In genomic region chr9:15037704-15038103, GRCm38 (mm10) we compare ENCODE assay signal across 14 mouse cellular contexts. TPM values are rescaled to one million over a fixed set of nuclear protein-coding genes. Genes with fewer than 3 reads are reported as not detected.
DNase-seq lines count a peak whose midpoint lies in the region; ATAC-seq lines count a peak whose summit lies in the region.
"Had no signal": no experiment of that assay in that cellular context is flagged by ENCODE, and none has a peak within 500 bp of the region (broad histone marks: within the 10 kb centered on the region; RNA-seq: fewer than 3 reads in every experiment).

No protein-coding gene starts in this region.

- DNase-seq in hindbrain, embryonic 10.5 days (ENCODE audit: low spot score): no peak
- DNase-seq in spleen, postnatal 10 days (ENCODE audit: low spot score in 2 of 2): no peak
- no peak for DNase-seq in left cerebral cortex, postnatal 14 days (ENCODE audit: low spot score in 2 of 2)
- DNase-seq: cerebellum, adult 9-11 months; kidney, adult 2 months had no signal

- no peak for ATAC-seq in hindbrain, embryonic 13.5 days (ENCODE audit: low FRiP score)
- ATAC-seq in midbrain, embryonic 12.5 days (ENCODE audit: low FRiP score, low read depth): 0 out of 2 replicates have a peak, but pooled peaks have one; percentile 14
- no peak for ATAC-seq in midbrain, embryonic 15.5 days (replicated peaks)
- ATAC-seq in hindbrain, embryonic 16.5 days: 0 out of 2 replicates have a peak, but pooled peaks have one; percentile 29
- ATAC-seq in stomach, embryonic 15.5 days (ENCODE audit: insufficient read depth, low FRiP score, low read depth): no peak; the same call in 1 of the 2 replicates
- ATAC-seq: CD4-positive, CD25-positive, alpha-beta regulatory T cell, adult 4 months; lung, postnatal 0 days had no signal

- no peak overlapping the region for H3K9ac ChIP-seq in hindbrain, embryonic 13.5 days
- no peak overlapping the region for H3K9ac ChIP-seq in midbrain, embryonic 12.5 days (replicated peaks)
- H3K9ac ChIP-seq in midbrain, embryonic 15.5 days: no peak overlapping the region
- H3K9ac ChIP-seq in hindbrain, embryonic 16.5 days (ENCODE audit: low read depth, low read length): no peak overlapping the region
- no peak overlapping the region for H3K9ac ChIP-seq in stomach, embryonic 15.5 days
- H3K9ac ChIP-seq: embryonic facial prominence, embryonic 12.5 days; limb, embryonic 13.5 days had no signal

- no peak overlapping the region for H3K4me3 ChIP-seq in hindbrain, embryonic 13.5 days
- H3K4me3 ChIP-seq in hindbrain, embryonic 10.5 days: no peak overlapping the region
- H3K4me3 ChIP-seq in midbrain, embryonic 12.5 days: no peak overlapping the region
- no peak overlapping the region for H3K4me3 ChIP-seq in midbrain, embryonic 15.5 days
- no peak overlapping the region for H3K4me3 ChIP-seq in hindbrain, embryonic 16.5 days (ENCODE audit: low read length)
- H3K4me3 ChIP-seq in stomach, embryonic 15.5 days (replicated peaks): no peak overlapping the region
- H3K4me3 ChIP-seq: embryonic facial prominence, embryonic 12.5 days; limb, embryonic 13.5 days had no signal

- no peaks in the 10 kb centered on the region for H3K27me3 ChIP-seq in hindbrain, embryonic 13.5 days
- H3K27me3 ChIP-seq in hindbrain, embryonic 10.5 days (ENCODE audit: insufficient read depth, poor library complexity, severe bottlenecking): no peaks in the 10 kb centered on the region
- H3K27me3 ChIP-seq in midbrain, embryonic 12.5 days: no peaks in the 10 kb centered on the region
- no peaks in the 10 kb centered on the region for H3K27me3 ChIP-seq in midbrain, embryonic 15.5 days (replicated peaks)
- H3K27me3 ChIP-seq in hindbrain, embryonic 16.5 days (replicated peaks; ENCODE audit: control insufficient read depth, insufficient read depth, low read length): no peaks in the 10 kb centered on the region
- no peaks in the 10 kb centered on the region for H3K27me3 ChIP-seq in stomach, embryonic 15.5 days (replicated peaks)
- H3K27me3 ChIP-seq: embryonic facial prominence, embryonic 12.5 days; limb, embryonic 13.5 days had no signal

- WGBS in hindbrain, embryonic 13.5 days: 50% methylated on average over 3 of the region's 3 CpGs
- 58% methylated on average over 3 of the region's 3 CpGs for WGBS in hindbrain, embryonic 10.5 days
- 45% methylated on average over 3 of the region's 3 CpGs for WGBS in midbrain, embryonic 12.5 days
- 43% methylated on average over 3 of the region's 3 CpGs for WGBS in midbrain, embryonic 15.5 days
- WGBS in hindbrain, embryonic 16.5 days: 38% methylated on average over 3 of the region's 3 CpGs
- WGBS in stomach, embryonic 15.5 days: 35% methylated on average over 3 of the region's 3 CpGs

- H3K9me3 ChIP-seq in hindbrain, embryonic 13.5 days: no peaks in the 10 kb centered on the region
- 0 out of 2 replicates have a peak, but pooled peaks cover 5% of the 10 kb centered on the region for H3K9me3 ChIP-seq in hindbrain, embryonic 10.5 days
- no peaks in the 10 kb centered on the region for H3K9me3 ChIP-seq in midbrain, embryonic 12.5 days
- H3K9me3 ChIP-seq in midbrain, embryonic 15.5 days: no peaks in the 10 kb centered on the region
- no peaks in the 10 kb centered on the region for H3K9me3 ChIP-seq in hindbrain, embryonic 16.5 days (ENCODE audit: control insufficient read depth, low read length)
- no peaks in the 10 kb centered on the region for H3K9me3 ChIP-seq in stomach, embryonic 15.5 days
- H3K9me3 ChIP-seq: embryonic facial prominence, embryonic 12.5 days; limb, embryonic 13.5 days had no signal

- peaks cover 10% of the 10 kb centered on the region; the same call in 1 of the 2 replicates for H3K36me3 ChIP-seq in hindbrain, embryonic 13.5 days
- H3K36me3 ChIP-seq in hindbrain, embryonic 10.5 days: peaks cover 32% of the 10 kb centered on the region
- peaks cover 13% of the 10 kb centered on the region for H3K36me3 ChIP-seq in midbrain, embryonic 12.5 days
- H3K36me3 ChIP-seq in midbrain, embryonic 15.5 days (replicated peaks): no peaks in the 10 kb centered on the region; the same call in 1 of the 2 replicates
- no peaks in the 10 kb centered on the region for H3K36me3 ChIP-seq in hindbrain, embryonic 16.5 days (ENCODE audit: control insufficient read depth, insufficient read depth, low read length)
- no peaks in the 10 kb centered on the region for H3K36me3 ChIP-seq in stomach, embryonic 15.5 days
- H3K36me3 ChIP-seq: embryonic facial prominence, embryonic 12.5 days had no signal

- intact Hi-C loops in left cerebral cortex, postnatal 14 days (cut with DNase I): no loop called here

- H3K4me2 ChIP-seq in hindbrain, embryonic 13.5 days: no peak overlapping the region
- H3K4me2 ChIP-seq in midbrain, embryonic 12.5 days (replicated peaks): no peak overlapping the region
- no peak overlapping the region for H3K4me2 ChIP-seq in midbrain, embryonic 15.5 days
- no peak overlapping the region for H3K4me2 ChIP-seq in hindbrain, embryonic 16.5 days (ENCODE audit: low read length)
- no peak overlapping the region for H3K4me2 ChIP-seq in stomach, embryonic 15.5 days
- H3K4me2 ChIP-seq: embryonic facial prominence, embryonic 12.5 days; limb, embryonic 13.5 days had no signal

- H3K27ac ChIP-seq in hindbrain, embryonic 13.5 days: peak overlapping the region; percentile 23; the same call in 1 of the 2 replicates
- no peak overlapping the region for H3K27ac ChIP-seq in hindbrain, embryonic 10.5 days
- peak overlapping the region; percentile 78 for H3K27ac ChIP-seq in midbrain, embryonic 12.5 days (replicated peaks)
- no peak overlapping the region for H3K27ac ChIP-seq in midbrain, embryonic 15.5 days
- H3K27ac ChIP-seq in hindbrain, embryonic 16.5 days (ENCODE audit: low read depth, low read length): no peak overlapping the region
- H3K27ac ChIP-seq in stomach, embryonic 15.5 days: peak overlapping the region; percentile 65
- H3K27ac ChIP-seq: embryonic facial prominence, embryonic 12.5 days; limb, embryonic 13.5 days had no signal

- peaks cover 60% of the 10 kb centered on the region for H3K4me1 ChIP-seq in hindbrain, embryonic 13.5 days (replicated peaks)
- H3K4me1 ChIP-seq in hindbrain, embryonic 10.5 days (replicated peaks): peaks cover 20% of the 10 kb centered on the region
- peaks cover 22% of the 10 kb centered on the region for H3K4me1 ChIP-seq in midbrain, embryonic 12.5 days
- H3K4me1 ChIP-seq in midbrain, embryonic 15.5 days: peaks cover 37% of the 10 kb centered on the region
- H3K4me1 ChIP-seq in hindbrain, embryonic 16.5 days (ENCODE audit: control insufficient read depth, insufficient read depth, low read depth, low read length): peaks cover 20% of the 10 kb centered on the region
- H3K4me1 ChIP-seq in stomach, embryonic 15.5 days: peaks cover 11% of the 10 kb centered on the region; the same call in 1 of the 2 replicates

RNA-seq across cellular contexts. Expression of gene Panx1, which starts 7.6 kb away (rescaled TPM):
- polyA plus RNA-seq in hindbrain, embryonic 13.5 days (2015; fragmentation: Nextera tagmentation; extraction: Ambion mirVana): 148 and 152 TPM in 2 replicates
- 81.5 and 99.5 TPM in 2 replicates for polyA plus RNA-seq in hindbrain, embryonic 10.5 days (2016; fragmentation: Nextera tagmentation; extraction: Ambion mirVana)
- polyA plus RNA-seq in midbrain, embryonic 12.5 days (2016; fragmentation: Nextera tagmentation; extraction: Ambion mirVana): 112 and 117 TPM in 2 replicates
- polyA plus RNA-seq in midbrain, embryonic 15.5 days (2015; fragmentation: Nextera tagmentation; extraction: Ambion mirVana): 207 and 233 TPM in 2 replicates
- 135 and 155 TPM in 2 replicates for polyA plus RNA-seq in hindbrain, embryonic 16.5 days (2015; fragmentation: Nextera tagmentation; extraction: Ambion mirVana)
- 39.7 and 41.5 TPM in 2 replicates for polyA plus RNA-seq in stomach, embryonic 15.5 days (2015; fragmentation: Nextera tagmentation; extraction: Ambion mirVana)
- total RNA-seq in left cerebral cortex, postnatal 14 days (2021): 10 to 100 TPM; 42.2 to 43.4 TPM

Comparison
In these comparisons a context has a peak if more than half of its experiments do, and no peak if none do; other contexts are left out.
1. ATAC-seq: peak in midbrain, embryonic 12.5 days (single experiment) and hindbrain, embryonic 16.5 days (single experiment); none in hindbrain, embryonic 13.5 days (single experiment), midbrain, embryonic 15.5 days (single experiment) and stomach, embryonic 15.5 days (single experiment).
2. H3K27ac ChIP-seq: peak in hindbrain, embryonic 13.5 days (single experiment), midbrain, embryonic 12.5 days (single experiment) and stomach, embryonic 15.5 days (single experiment); none in hindbrain, embryonic 10.5 days (single experiment), midbrain, embryonic 15.5 days (single experiment) and hindbrain, embryonic 16.5 days (single experiment).